Mouse (Mus musculus) kidney, adult 2 months (tissue): ENCODE measurements at regions not wholly inside any gene's neighbourhood (a gene's known extent, or its start where the extent isn't known, plus 50 kb on each side); places are given as distances from the start of the nearest gene placed in this dataset.

Experiments used
- DNase-seq: peaks from one replicate; pipeline ENCODE4 v3.0.0; 2021
- H3K27ac ChIP-seq: fragments of 200-500 bp; 2 replicates; pipeline ENCODE4 v1.5.1; 2012; ENCODE audit warnings: low read depth, low read length, control low read depth, inconsistent platforms; ENCODE audit not compliant: insufficient read depth
- H3K27me3 ChIP-seq: fragments of 200-500 bp; replicated peaks from 2 replicates; pipeline ENCODE4 v1.6.1; 2012; ENCODE audit warnings: mild to moderate bottlenecking, moderate library complexity, low read length, inconsistent platforms; ENCODE audit not compliant: control insufficient read depth, insufficient read depth
- H3K36me3 ChIP-seq: fragments of 200-500 bp; 2 replicates; pipeline ENCODE4 v1.6.1; 2012; ENCODE audit warnings: mild to moderate bottlenecking, moderate library complexity, low read length, inconsistent platforms; ENCODE audit not compliant: control insufficient read depth, insufficient read depth
- H3K4me1 ChIP-seq: fragments of 200-500 bp; 2 replicates; pipeline ENCODE4 v1.6.1; 2011; ENCODE audit warnings: low read length; ENCODE audit not compliant: control insufficient read depth, insufficient read depth
- H3K4me3 ChIP-seq: fragments of 200-500 bp; 2 replicates; pipeline ENCODE4 v1.5.1; 2011; ENCODE audit warnings: mild to moderate bottlenecking, low read depth, low read length, control low read depth; ENCODE audit not compliant: insufficient read depth
- CTCF ChIP-seq: fragments of 200-500 bp; conservative IDR thresholded peaks from 2 replicates; pipeline ENCODE4 v1.5.1; 2011; ENCODE audit warnings: low read depth, mild to moderate bottlenecking, control low read depth, low read length, moderate library complexity, mixed read lengths; ENCODE audit not compliant: insufficient read depth, insufficient read length
- POLR2A ChIP-seq: fragments of 200-500 bp; IDR thresholded peaks from one replicate; pipeline ENCODE4 v1.6.1; 2011; ENCODE audit warnings: low read depth, low read length, control low read depth
- WGBS: fragments of 180-500 bp; shearing (Covaris S2); methylation state at CpG from one replicate; pipeline ENCODE4 v1.1.7; 2018; 5-methylcytosine and 5-hydroxymethylcytosine counted together

DNA sequence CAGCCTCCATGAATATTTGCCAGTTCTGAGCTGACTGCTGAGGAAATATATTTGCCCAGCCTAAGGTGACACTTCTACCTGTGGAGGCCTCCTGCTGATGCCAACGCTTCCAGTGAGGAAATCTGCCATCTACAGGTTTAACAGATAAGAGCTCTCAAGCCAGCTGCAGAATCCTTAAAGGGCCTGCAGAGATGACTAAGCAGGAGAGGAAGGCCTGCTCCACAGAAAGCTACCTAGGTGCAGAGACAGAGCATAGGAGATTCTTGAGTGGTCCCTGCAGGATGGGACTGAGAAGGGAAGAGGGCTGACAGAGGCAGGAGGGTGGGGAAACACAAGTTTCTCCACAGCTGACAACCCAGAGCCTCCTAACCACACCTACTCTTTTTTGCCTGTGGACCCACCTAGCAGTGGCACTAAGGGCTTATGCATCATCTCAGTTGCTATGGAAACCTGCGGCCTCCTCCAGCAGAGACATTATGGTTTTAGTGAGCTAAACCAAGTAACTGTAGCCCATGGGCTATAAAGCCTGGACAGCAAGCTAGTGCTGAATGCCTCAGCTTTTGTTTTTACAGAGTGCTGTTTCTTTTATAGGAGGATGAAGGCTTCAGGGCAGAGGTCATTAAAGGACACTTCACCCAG lies 82.6 kb upstream of the Dscam start:
- no peak for TF ChIP-seq CTCF
- no peak for TF ChIP-seq POLR2A
- DNase-seq: peak; percentile 1
- Histone ChIP-seq H3K4me3 (no peak overlapping the region), H3K27ac (no peak overlapping the region), H3K27me3 (no peaks in the 10 kb centered on the region), H3K36me3 (no peaks in the 10 kb centered on the region), H3K4me1 (no peaks in the 10 kb centered on the region)
- 46% methylated on average over 2 of the region's 2 CpGs for WGBS

DNA sequence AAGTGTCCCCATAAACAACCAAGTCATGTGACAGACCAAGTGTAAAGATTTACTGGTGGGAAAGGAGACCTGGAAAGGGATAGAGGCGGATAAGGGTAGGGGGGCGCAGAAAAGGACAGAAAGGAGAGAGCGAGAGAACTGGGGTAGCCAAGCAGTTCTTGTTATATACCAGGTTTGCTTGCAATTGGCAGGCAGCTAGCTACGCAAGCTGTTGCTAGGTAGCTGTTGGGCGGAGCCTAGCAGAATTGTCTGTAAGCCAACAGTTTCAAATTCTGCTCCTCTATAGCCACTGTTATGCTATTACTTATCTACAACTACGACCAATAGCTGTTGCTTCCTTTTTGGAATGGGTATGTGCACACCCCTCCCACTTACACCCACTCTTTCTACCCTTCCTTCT lies 88.3 kb upstream of the Dscam start:
- Histone ChIP-seq H3K4me1 (no peaks in the 10 kb centered on the region), H3K27me3 (no peaks in the 10 kb centered on the region), H3K27ac (no peak overlapping the region), H3K4me3 (no peak overlapping the region), H3K36me3 (no peaks in the 10 kb centered on the region)
- DNase-seq: no peak
- TF ChIP-seq POLR2A (no peak), CTCF (no peak)
- WGBS: 83% methylated on average over 6 of the region's 6 CpGs

DNA sequence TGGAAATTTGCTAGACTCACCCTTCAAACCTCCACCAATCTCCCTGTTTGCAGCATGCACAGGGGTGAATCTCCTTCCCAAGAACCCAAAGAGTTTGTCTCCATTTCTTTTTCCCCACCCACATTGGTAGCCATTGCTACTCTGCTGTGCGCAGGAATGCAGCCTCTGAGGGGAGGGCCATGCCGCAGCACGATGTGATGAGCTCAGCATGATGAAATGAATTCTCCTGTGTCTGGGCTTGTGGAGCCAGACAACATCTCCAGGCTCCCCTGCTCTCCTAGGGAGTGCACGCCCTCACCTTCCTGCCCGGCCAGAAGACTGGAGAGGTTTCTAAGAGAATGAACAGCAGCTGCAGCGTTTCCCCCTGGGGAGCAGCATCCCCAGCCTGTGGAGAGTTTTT lies 92.9 kb upstream of the Dscam start:
- Histone ChIP-seq H3K27ac (no peak overlapping the region), H3K27me3 (no peaks in the 10 kb centered on the region), H3K4me3 (no peak overlapping the region), H3K4me1 (no peaks in the 10 kb centered on the region), H3K36me3 (no peaks in the 10 kb centered on the region)
- no peak for DNase-seq
- TF ChIP-seq POLR2A (no peak), CTCF (no peak)
- 29% methylated on average over 6 of the region's 6 CpGs for WGBS

DNA sequence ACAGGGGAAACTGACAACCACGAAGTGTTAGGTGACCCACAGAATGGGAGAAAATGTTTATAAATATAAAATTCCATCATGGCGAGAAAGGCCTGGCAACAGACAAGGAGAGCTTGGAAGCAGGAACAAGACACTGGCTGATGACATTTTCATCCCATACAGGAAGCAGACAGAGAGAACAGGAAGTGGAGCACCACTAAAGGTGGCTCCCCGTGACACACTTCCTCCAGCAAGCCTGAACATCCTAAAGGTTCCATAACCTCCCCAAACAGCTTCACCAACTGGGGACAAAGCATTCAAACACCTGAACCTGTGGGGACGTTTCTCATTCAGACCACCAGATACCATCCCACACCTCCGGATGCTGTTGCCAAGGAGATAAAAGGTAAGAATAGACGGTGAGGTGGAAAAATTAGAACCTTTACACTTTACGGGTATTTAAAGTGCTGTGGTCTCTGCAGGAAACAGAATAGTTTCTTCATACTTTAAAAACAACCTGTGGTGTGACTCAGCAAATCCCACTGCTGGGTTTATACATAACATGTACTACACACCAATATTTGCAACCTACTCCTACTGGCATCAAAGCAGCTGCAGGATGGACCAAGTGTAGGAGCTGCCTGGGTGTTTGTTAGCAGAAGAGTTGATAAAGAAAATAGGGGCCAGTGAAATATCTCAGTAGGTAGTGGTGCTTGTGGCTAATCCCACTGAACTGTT lies 86.0 kb upstream of the Bace2 start:
- Histone ChIP-seq H3K27me3 (no peaks in the 10 kb centered on the region), H3K4me1 (no peaks in the 10 kb centered on the region), H3K27ac (no peak overlapping the region), H3K4me3 (no peak overlapping the region), H3K36me3 (no peaks in the 10 kb centered on the region)
- no peak for DNase-seq
- TF ChIP-seq CTCF (no peak), POLR2A (no peak)
- 87% methylated on average over 7 of the region's 7 CpGs for WGBS

DNA sequence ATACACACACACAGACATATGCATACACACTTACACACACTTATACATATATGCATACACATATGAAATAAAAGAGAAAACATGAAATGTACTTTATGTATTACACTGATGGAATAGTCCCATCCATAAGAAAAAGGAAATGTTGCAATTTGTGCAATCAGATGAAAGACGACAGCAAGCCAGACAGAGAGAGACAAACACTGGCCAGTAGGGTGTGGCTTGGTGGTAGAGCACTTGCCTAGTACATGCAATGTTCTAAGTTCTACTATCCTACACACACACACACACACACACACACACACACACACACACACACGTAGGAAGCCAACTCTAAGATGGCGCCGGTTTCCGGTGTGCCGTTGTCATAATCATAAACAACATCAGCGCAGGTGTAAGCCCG lies 85.3 kb upstream of the Bace2 start:
- no peaks in the 10 kb centered on the region for H3K27me3 ChIP-seq
- H3K27ac ChIP-seq: no peak overlapping the region
- H3K4me3 ChIP-seq: no peak overlapping the region
- no peak for DNase-seq
- TF ChIP-seq POLR2A: no peak
- TF ChIP-seq CTCF: no peak
- H3K36me3 ChIP-seq: no peaks in the 10 kb centered on the region
- H3K4me1 ChIP-seq: no peaks in the 10 kb centered on the region
- WGBS: 89% methylated on average over 8 of the region's 8 CpGs

DNA sequence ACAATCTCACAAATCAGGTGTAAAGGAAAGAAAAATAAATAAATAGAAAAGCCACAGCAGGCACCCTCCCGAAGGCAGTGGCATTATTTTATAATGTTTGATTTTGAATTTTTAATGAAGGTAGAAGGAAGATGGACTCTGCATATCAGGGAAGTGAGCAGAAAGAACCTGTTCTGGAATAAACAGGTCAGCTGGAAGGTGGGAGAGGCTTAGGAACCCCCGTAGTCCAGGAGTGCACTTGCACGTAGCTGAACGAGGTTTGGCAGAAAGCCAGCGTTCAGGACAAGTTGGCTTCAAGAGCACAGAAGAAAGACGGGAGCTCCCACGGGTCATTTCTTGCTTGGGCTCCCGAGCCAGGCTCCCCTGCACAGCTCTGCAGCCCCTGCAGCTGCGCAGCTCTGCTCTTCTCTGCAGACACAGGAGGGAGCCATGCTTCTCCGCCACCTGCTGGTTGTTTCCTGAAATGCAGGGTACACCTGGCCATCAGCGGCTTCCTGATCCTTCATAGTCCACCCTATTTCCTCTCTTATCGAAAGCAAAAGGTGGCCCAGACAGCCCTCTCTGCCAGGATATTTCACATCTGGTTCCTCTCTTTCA lies 84.4 kb upstream of the Bace2 start:
- DNase-seq: peak; percentile 61
- no peak overlapping the region for H3K4me3 ChIP-seq
- peak; percentile 87 for TF ChIP-seq CTCF
- no peak for TF ChIP-seq POLR2A
- H3K27ac ChIP-seq: no peak overlapping the region
- H3K4me1 ChIP-seq: no peaks in the 10 kb centered on the region
- 5% methylated on average over 12 of the region's 12 CpGs for WGBS
- H3K36me3 ChIP-seq: no peaks in the 10 kb centered on the region
- H3K27me3 ChIP-seq: no peaks in the 10 kb centered on the region

DNA sequence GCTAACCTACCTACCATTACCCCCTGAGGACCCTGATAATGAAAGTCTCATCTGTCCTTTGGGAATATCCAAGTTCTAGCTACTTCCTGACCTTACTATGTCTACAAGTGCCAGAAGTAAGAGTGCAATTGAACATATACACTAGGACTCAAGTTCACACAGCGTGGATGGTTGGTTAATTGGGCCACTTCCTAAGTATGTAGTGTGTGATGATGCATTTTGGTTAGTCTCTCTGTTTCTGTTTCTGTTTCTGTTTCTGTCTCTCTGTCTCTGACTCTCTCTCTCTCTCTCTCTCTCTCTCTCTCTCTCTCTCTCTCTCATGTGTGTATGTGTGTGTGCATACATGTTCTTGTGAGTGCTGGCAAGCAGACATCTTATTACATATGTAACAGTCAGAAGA lies 77.6 kb upstream of the Bace2 start:
- Histone ChIP-seq H3K27me3 (no peaks in the 10 kb centered on the region), H3K4me1 (no peaks in the 10 kb centered on the region), H3K27ac (no peak overlapping the region), H3K4me3 (no peak overlapping the region), H3K36me3 (no peaks in the 10 kb centered on the region)
- whole genome bisulfite sequencing: 89% methylated on average over 1 of the region's 1 CpGs
- TF ChIP-seq CTCF (no peak), POLR2A (no peak)
- no peak for DNase-seq
